Mouse (Mus musculus) intestine, postnatal 0 days (tissue): ENCODE results near the gene Pex26. TPM values are rescaled to one million over a fixed set of nuclear protein-coding genes. Genes with fewer than 3 reads are reported as not detected.

ENCODE experiments used
- ATAC-seq: fragments of 200-750 bp; cut with Nextera tagmentation; 2 replicates; pipeline ENCODE4 v1.8.0; 2017; ENCODE audit warnings: mild to moderate bottlenecking, moderate TSS enrichment, moderate library complexity
- H3K27ac ChIP-seq: fragments of 300-500 bp; sonication (generic); 2 replicates; pipeline ENCODE4 v1.5.1; 2014; ENCODE audit warnings: mild to moderate bottlenecking, low read depth, low read length, moderate library complexity
- H3K27me3 ChIP-seq: fragments of 300-500 bp; sonication (generic); replicated peaks from 2 replicates; pipeline ENCODE4 v1.6.1; 2014; ENCODE audit warnings: low read length, mixed read lengths; ENCODE audit not compliant: control insufficient read depth, insufficient read depth
- H3K36me3 ChIP-seq: fragments of 300-500 bp; sonication (generic); 2 replicates; pipeline ENCODE4 v1.6.1; 2014; ENCODE audit warnings: mild to moderate bottlenecking, moderate library complexity; ENCODE audit not compliant: control insufficient read depth, insufficient read depth
- H3K4me1 ChIP-seq: fragments of 300-500 bp; sonication (generic); replicated peaks from 2 replicates; pipeline ENCODE4 v1.6.1; 2014; ENCODE audit warnings: antibody characterized with exemption, low read length, mixed read lengths; ENCODE audit not compliant: control insufficient read depth, insufficient read depth
- H3K4me2 ChIP-seq: fragments of 300-500 bp; sonication (generic); replicated peaks from 2 replicates; pipeline ENCODE4 v1.6.1; 2014; ENCODE audit warnings: low read depth, mild to moderate bottlenecking, moderate library complexity
- H3K4me3 ChIP-seq: fragments of 300-500 bp; sonication (generic); 2 replicates; pipeline ENCODE4 v1.5.1; 2014; ENCODE audit warnings: low read depth, low read length
- H3K9ac ChIP-seq: fragments of 300-500 bp; sonication (generic); 2 replicates; pipeline ENCODE4 v1.6.1; 2014; ENCODE audit warnings: mild to moderate bottlenecking, low read depth, low read length
- H3K9me3 ChIP-seq: fragments of 300-500 bp; sonication (generic); 2 replicates; pipeline ENCODE4 v1.6.1; 2016; ENCODE audit warnings: mixed run types; ENCODE audit not compliant: control insufficient read depth
- CTCF ChIP-seq: sonication (generic); IDR thresholded peaks from 2 replicates; pipeline ENCODE4 v1.5.1; 2016; ENCODE audit warnings: low read depth, mild to moderate bottlenecking, control low read depth, antibody characterized with exemption, moderate library complexity
- WGBS: fragments of 180-500 bp; shearing (Covaris S2); extraction: QIAGEN DNeasy Blood & Tissue Kit; methylation state at CpG from one replicate; pipeline ENCODE4 v1.1.7; 2014; 5-methylcytosine and 5-hydroxymethylcytosine counted together
- polyA plus RNA-seq: library from polyadenylated mRNA; unstranded; fragments of >200 nt; fragmentation: Nextera tagmentation; extraction: Ambion mirVana; gene quantifications from 2 replicates; pipeline ENCODE4 v1.2.1, GENCODE M21; 2015

Pex26 gene
- polyA plus RNA-seq, 1 experiment from 2014 or later, result 6.3 TPM

- Histone ChIP-seq H3K9ac (no peak overlapping the region), H3K9me3 (no peaks in the 10 kb centered on the region), H3K4me1 (no peaks in the 10 kb centered on the region), H3K4me2 (no peak overlapping the region), H3K27ac (no peak overlapping the region), H3K4me3 (no peak overlapping the region), H3K36me3 (no peaks in the 10 kb centered on the region), H3K27me3 (no peaks in the 10 kb centered on the region)
- no peak for TF ChIP-seq CTCF
- ATAC-seq, result no peak
- WGBS, result 60% methylated on average over 8 of the region's 8 CpGs
These were observed 45.0 kb downstream of the Pex26 start for GRCm38 (mm10) chr6:121228421-121228820.

DNA sequence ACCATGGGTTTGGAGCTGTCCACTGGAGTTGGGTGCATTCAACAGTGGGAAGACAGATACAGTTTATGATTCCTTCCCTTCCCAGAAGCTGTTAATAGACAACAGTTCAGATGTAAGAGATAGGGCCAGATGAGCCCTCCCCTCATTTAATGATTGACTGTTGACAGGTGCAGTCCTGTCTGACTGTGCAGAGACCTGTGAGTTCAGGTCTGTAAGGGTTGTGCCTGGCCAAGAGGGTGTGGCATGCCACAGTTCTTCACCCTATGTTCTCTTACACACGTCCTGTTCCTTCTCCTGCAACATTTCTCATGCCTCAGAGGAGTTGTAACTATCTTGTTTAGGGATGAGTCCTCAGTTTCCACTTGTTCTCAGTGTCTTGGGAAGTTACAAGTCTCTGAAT, 49.2 kb downstream of the Pex26 start:
- no peaks in the 10 kb centered on the region for H3K9me3 ChIP-seq
- no peaks in the 10 kb centered on the region for H3K36me3 ChIP-seq
- H3K4me2 ChIP-seq, result no peak overlapping the region
- no peak for ATAC-seq
- H3K27ac ChIP-seq, result no peak overlapping the region
- H3K27me3 ChIP-seq, result no peaks in the 10 kb centered on the region
- H3K9ac ChIP-seq, result no peak overlapping the region
- TF ChIP-seq CTCF, result no peak
- H3K4me1 ChIP-seq, result no peaks in the 10 kb centered on the region
- 32% methylated on average over 1 of the region's 1 CpGs for WGBS
- no peak overlapping the region for H3K4me3 ChIP-seq

DNA sequence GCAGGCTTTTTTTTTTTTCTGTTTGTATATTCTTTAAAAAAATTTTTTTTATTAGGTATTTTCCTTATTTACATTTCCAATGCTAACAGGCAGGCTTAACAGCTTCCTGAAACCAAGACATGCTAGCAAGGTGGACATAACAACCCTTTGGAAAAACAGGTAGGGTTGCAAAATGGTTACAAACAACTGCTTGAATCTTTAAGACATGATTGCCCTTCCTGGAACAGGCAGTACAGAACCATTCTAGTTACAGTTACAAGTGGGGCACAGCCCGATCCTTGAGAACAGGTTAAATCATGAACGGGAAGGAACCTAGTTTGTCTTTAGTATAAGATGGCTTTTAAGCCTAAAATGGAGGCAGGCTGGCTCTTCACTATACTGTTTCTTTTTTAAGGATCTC, 52.9 kb downstream of the Pex26 start:
- H3K4me2 ChIP-seq, result no peak overlapping the region
- H3K27ac ChIP-seq, result no peak overlapping the region
- no peak for ATAC-seq
- no peak overlapping the region for H3K4me3 ChIP-seq
- no peaks in the 10 kb centered on the region for H3K27me3 ChIP-seq
- H3K36me3 ChIP-seq, result no peaks in the 10 kb centered on the region
- H3K9ac ChIP-seq, result no peak overlapping the region
- TF ChIP-seq CTCF, result no peak
- WGBS, result 84% methylated on average over 2 of the region's 2 CpGs
- H3K4me1 ChIP-seq, result no peaks in the 10 kb centered on the region
- no peaks in the 10 kb centered on the region for H3K9me3 ChIP-seq

- H3K27me3 ChIP-seq, result no peaks in the 10 kb centered on the region
- WGBS, result 92% methylated on average over 4 of the region's 4 CpGs
- no peak overlapping the region for H3K27ac ChIP-seq
- no peak for ATAC-seq
- no peak overlapping the region for H3K4me2 ChIP-seq
- no peak for TF ChIP-seq CTCF
- no peak overlapping the region for H3K9ac ChIP-seq
- H3K36me3 ChIP-seq, result no peaks in the 10 kb centered on the region
- no peaks in the 10 kb centered on the region for H3K9me3 ChIP-seq
- no peak overlapping the region for H3K4me3 ChIP-seq
- 0 out of 2 replicates have a peak, but pooled peaks cover 4% of the 10 kb centered on the region for H3K4me1 ChIP-seq
These were observed 54.7 kb downstream of the Pex26 start for GRCm38 (mm10) chr6:121238209-121238608.

- H3K4me2 ChIP-seq, result no peak overlapping the region
- WGBS, result 75% methylated on average over 2 of the region's 2 CpGs
- peaks cover 5% of the 10 kb centered on the region; the same call in 1 of the 2 replicates for H3K4me1 ChIP-seq
- H3K4me3 ChIP-seq, result no peak overlapping the region
- H3K9ac ChIP-seq, result no peak overlapping the region
- no peak overlapping the region for H3K27ac ChIP-seq
- H3K36me3 ChIP-seq, result no peaks in the 10 kb centered on the region
- no peaks in the 10 kb centered on the region for H3K9me3 ChIP-seq
- TF ChIP-seq CTCF, result no peak
- ATAC-seq, result no peak
- no peaks in the 10 kb centered on the region for H3K27me3 ChIP-seq
These were observed 58.3 kb downstream of the Pex26 start for GRCm38 (mm10) chr6:121241780-121242179.

DNA sequence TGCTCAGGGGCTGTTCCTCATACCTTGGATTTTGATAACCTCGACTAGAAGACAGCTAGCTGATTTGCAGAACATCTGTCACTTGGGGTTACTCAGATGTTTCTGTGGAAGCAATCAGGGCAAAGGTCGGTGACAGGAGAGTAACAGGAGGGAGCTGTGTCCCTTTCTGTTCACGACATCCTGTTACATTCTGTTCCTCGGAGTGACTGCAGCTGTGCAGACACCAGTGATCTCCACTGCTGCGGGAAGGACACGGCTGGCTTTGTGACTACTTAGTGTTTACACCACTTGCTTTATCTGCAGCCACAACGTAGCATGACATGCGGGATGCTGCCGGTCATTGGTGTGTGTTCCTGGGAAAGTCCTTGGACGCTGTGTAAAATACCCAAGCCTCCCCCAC, 59.7 kb downstream of the Pex26 start:
- no peaks in the 10 kb centered on the region for H3K9me3 ChIP-seq
- no peak for TF ChIP-seq CTCF
- H3K27me3 ChIP-seq, result no peaks in the 10 kb centered on the region
- H3K27ac ChIP-seq, result no peak overlapping the region
- no peak overlapping the region for H3K4me3 ChIP-seq
- ATAC-seq, result no peak
- H3K9ac ChIP-seq, result no peak overlapping the region
- peaks cover 5% of the 10 kb centered on the region; the same call in 1 of the 2 replicates for H3K4me1 ChIP-seq
- WGBS, result 33% methylated on average over 10 of the region's 10 CpGs
- H3K36me3 ChIP-seq, result no peaks in the 10 kb centered on the region
- no peak overlapping the region for H3K4me2 ChIP-seq
